Mouse (Mus musculus) R1 (cell line): ENCODE measurements around the gene Gbp5.
"Not testable (repeated sequence)": the region's sequence is repeated elsewhere in the genome, so short reads cannot be mapped to it uniquely, and the experiment has no call there.

Experiments
- DNase-seq: peaks from one replicate; pipeline ENCODE4 v3.0.0-alpha.2; 2018; ENCODE audit warnings: low read depth, low spot score

Gene Gbp5

DNA sequence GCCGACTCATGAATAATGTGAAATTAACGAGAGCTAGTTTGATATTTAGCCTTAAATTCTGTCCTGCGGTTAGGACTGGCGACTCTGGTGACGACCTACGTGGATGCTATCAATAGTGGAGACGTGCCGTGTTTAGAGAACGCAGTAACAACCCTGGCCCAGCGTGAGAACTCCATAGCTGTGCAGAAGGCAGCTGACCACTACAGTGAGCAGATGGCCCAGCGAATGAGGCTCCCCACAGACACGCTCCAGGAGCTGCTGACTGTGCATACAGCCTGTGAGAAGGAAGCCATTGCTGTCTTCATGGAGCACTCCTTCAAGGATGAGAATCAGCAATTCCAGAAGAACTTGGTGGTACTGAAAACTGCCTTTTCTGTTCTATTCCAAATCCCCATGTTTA lies 49.0 kb downstream of the Gbp5 start:
- DNase-seq: not testable (repeated sequence)

DNA sequence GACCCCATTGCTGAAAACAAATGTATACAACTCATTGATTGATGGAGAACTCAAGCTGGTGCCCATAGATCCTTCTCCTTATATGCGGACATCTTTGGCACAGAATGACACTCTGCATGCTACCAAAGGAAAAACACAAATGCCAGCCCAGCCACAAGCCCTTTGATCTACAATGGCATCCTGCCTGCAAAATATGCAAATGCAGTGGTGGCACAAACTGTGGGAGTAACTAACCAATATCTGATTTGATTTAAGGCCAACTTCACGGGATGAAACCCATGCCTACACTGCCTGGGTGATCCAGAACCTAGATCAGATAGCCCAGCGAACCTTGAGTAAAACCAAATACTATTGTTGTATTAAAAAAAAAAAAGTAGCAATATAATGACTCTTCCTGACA lies 52.9 kb downstream of the Gbp5 start:
- DNase-seq: no peak

DNA sequence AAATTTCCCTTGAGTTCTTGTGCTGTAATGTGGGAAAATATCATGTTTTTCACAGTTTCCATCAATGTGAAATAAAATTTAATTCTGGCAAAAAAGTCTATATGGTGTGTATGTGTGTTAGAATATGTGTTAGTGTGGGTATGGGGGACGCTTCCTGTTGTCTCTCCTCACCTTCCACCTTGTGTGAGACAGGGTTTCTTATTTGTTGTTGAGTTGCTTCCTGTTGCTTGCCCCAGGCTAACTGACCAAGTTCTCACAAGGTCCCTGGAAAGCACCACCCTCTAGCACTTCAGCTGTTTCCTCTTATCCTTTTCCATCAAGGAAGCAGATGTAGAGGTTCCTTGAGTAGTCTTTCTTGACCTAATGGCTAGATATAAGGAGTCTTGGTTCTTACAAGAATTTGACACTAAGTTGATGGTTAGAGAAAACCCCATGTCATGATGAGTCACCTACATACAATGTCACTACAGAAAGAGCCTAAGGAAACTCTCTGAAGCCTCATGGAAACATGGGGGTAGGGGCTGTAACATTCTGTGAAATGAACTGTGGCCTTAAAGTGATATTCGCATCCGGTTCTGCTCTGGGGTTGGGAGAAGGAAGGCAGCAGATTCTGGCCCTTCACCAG lies 56.4 kb downstream of the Gbp5 start:
- no peak for DNase-seq

DNA sequence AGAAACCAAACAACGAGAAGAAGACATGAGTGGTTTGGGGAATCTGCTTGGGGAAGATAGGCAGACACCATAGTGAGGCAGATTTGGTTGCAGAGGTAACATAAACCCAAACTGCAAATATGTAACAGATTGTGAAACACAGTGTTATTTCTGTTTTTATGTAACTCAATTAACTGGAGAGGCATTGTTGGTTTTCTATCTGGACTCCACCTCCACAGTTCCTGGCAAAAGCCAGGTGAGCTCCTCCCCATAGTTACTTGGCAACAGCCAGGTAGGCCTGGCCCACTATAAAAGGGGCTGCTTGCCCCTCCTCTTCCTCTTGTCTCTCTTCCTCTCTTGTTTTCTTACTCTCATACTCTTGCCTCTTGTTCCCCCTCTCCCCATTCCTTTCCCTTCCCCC lies 60.8 kb downstream of the Gbp5 start:
- no peak for DNase-seq

DNA sequence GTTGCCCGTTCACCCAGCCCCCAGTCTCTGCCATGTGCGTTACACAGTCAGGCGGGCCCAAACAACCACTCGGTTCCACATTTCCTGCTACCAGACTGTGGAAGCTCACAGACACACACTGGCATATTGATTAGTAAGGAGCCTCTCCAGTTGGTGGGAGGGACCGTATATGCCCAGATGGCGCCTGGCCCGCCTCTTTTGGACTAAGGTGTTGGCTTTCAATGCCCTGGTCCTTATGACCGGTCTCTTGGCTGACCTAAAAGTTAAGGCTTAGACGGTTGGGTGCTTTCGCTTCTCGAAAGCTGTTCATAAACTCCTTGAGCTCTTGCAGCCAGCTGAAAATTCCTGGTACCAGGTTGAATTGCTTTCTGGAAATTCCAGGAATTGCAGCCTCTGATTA lies 61.8 kb downstream of the Gbp5 start:
- peak; percentile 5 for DNase-seq

DNA sequence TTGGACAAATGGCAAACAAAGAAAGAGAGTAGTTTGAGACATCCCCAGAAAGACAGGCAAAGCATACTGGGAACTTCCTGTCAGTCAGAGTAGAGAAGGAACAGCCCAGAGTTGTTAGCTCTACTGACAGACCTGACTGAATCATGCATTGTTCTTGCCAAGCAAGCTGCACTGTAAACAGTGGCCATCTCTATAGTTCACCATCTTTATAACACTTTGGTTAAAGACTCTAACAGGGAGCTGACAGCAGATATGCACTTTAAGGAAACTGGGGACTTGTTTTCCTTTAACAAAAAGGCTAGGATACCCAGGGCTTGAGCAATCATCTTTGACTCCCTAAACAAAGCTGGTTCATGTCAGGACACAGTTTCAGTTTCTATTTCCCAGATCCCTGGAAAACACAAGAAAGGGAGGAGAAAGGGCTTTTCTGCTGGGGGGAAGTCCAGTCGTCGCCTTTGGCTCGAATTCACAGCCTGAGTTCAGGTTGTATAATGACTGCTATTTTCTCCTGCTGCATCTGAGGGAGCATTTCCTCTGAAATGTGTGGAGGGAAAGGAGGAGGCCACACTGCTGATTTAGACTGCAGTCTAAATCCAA lies 66.0 kb downstream of the Gbp5 start, which contains the start of gene Gbp3:
Gene Gbp3, plus strand, starts transcription at position 395 of the 597 bp plus-strand sequence.
- no peak for DNase-seq

DNA sequence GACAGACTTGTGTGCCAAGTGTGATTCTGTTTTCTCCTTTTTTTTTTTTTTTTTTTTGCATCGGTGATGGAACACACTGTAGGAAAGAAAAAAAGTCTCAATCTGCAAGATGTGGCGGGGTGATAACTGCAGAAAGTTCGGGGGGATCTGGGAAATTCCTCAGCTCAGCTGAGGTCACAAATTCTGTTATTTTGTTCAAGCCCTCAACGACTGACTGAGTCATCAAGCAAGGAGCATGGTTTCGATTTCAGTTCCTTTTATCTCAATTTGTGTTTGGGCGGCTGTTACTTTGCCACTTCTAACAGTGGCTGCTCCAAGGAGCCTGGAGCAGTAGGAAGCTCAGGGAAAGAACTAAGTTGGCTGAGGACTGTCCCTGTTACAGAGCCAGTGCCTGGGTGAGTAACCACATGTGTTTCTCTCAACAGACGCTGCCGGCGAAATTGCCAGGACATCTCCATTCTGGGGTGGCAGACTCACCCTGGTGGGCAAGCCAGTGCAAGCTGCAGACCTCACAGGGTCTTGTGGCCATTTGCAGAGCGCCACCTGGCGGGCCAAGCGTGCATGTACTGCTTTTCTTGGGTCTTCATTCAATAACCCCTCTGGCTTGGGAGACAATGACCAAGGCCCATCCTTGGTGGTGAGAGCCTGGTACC lies 66.6 kb downstream of the Gbp5 start:
- DNase-seq: peak; percentile 84

DNA sequence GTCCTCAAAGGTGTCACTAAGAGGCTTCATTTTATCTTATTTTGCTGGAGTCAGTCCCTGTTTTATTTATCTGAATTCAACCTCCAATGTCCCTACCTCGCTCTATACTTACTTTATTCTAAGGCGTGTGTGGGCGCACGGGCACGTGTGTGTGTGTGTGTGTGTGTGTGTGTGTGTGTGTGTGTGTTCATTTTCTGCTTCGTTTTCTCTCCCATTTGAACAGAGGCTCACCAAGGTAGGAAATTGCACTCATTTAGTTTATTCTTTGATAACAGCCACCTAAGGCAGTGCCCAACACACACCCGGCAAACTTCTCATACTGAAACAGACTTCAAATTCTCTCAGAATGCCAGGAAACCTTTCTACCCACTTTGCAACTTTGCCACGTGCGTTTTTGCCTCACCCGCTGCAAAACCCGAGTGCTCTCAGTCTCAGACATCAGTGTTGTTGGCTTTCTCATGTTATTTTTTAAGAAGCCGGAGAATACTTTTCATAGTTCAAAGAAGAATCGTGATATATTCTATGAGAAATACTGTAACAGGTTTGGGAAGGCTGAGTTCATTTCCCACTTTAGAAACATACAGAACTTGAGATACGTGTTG lies 67.4 kb downstream of the Gbp5 start:
- no peak for DNase-seq

DNA sequence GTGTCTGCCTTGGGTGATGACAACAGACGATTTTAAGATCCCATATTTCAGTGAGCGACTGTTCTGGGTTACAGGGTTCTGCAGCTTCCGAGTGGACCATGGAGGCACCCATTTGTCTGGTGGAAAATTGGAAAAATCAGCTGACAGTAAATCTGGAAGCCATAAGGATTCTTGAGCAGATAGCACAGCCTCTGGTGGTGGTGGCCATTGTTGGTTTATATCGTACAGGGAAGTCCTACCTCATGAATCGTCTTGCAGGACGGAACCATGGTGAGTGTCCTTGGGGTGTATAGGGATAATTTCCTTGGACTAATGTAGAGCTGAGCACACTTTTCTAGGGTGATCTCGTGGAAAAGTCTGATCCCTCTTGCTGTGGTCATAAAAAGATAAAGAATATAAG lies 67.9 kb downstream of the Gbp5 start:
- DNase-seq: no peak

DNA sequence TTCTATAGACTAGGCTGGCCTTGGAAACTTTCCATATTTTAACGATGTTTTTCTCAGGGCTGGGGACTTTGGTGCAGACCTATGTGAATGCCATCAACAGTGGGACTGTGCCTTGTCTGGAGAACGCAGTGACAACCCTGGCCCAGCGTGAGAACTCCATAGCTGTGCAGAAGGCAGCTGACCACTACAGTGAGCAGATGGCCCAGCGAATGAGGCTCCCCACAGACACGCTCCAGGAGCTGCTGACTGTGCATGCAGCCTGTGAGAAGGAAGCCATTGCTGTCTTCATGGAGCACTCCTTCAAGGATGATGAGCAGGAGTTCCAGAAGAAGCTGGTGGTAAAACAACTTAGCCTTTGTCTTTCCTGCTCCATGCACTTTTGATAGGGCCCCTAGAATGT lies 73.7 kb downstream of the Gbp5 start:
- not testable (repeated sequence) for DNase-seq

DNA sequence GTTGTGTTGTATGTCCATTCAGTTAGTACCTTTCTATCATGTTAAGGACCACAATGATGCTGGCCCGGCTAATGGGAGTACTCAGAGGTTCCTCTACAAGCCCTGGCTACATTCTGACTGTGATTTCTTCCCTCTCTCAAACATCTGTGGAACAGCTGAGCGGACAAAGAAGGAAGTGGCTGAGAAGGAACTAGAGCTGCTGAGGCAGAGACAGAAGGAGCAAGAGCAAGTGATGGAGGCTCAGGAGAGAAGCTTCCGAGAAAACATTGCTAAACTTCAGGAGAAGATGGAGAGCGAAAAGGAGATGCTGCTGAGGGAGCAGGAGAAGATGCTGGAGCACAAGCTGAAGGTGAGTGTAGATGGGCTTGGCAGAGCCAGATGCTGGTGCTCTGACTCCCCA lies 77.0 kb downstream of the Gbp5 start:
- DNase-seq: no peak
